Mouse (Mus musculus) mammary gland, adult 2 months (tissue): ENCODE results near the gene Apol7e. TPM values are rescaled to one million over a fixed set of nuclear protein-coding genes. Genes with fewer than 3 reads are reported as not detected.

Source experiments
- polyA plus RNA-seq: library from polyadenylated mRNA; depleted of rRNA; stranded (reverse); fragments of >200 nt; gene quantifications from 2 replicates; pipeline ENCODE4 v1.2.3, GENCODE M21; 2012; ENCODE audit warnings: low replicate concordance; rRNA removed

The Apol7e gene
- polyA plus RNA-seq: 5.5 and 5.8 TPM in 2 replicates

GRCm38 (mm10) chr15:77698656-77699055 lies at the start of gene Apol7e:
Gene Apol7e (plus strand): TSS chr15:77698857.

GRCm38 (mm10) chr15:77728739-77729138 lies 30.1 kb downstream of the Apol7e start, which contains the start of gene Apol9b:
Gene Apol9b (plus strand): TSS chr15:77729039.

GRCm38 (mm10) chr15:77756848-77757247 lies 58.2 kb downstream of the Apol7e start, which contains the start of gene Apol8:
Gene Apol8 (minus strand): TSS chr15:77757003.

Other genes with a start within 250 kb of the Apol7e start
- gene Apol10a, start 221.8 kb upstream of the Apol7e start, polyA plus RNA-seq: not detected in 2 replicates
- 0.16 TPM in 1 of 2 replicates, not detected in the other for gene Apol11a, start 190.6 kb upstream of the Apol7e start, polyA plus RNA-seq
- 32.3 and 32.6 TPM in 2 replicates for gene Apol7c, start 165.5 kb upstream of the Apol7e start, polyA plus RNA-seq
- not detected in 2 replicates for gene 1700025B11Rik, start 137.0 kb upstream of the Apol7e start, polyA plus RNA-seq
- 0.61 and 1.6 TPM in 2 replicates for gene Apol10b, start 102.7 kb upstream of the Apol7e start, polyA plus RNA-seq
- not detected in 2 replicates for gene Gm36245, start 99.6 kb upstream of the Apol7e start, polyA plus RNA-seq
- gene Apol11b, start 55.6 kb upstream of the Apol7e start, polyA plus RNA-seq: 0.32 and 0.37 TPM in 2 replicates
- 3.0 and 3.2 TPM in 2 replicates for gene Apol9b, start 30.2 kb downstream of the Apol7e start, polyA plus RNA-seq
- gene Apol8, start 58.1 kb downstream of the Apol7e start, polyA plus RNA-seq: 0.06 and 0.10 TPM in 2 replicates
- gene Myh9, start 143.3 kb downstream of the Apol7e start, polyA plus RNA-seq: 90.1 and 121 TPM in 2 replicates
- gene Txn2, start 230.1 kb downstream of the Apol7e start, polyA plus RNA-seq: 284 and 331 TPM in 2 replicates